Mouse (Mus musculus) kidney, embryonic 14.5 days (tissue): ENCODE data around the gene Pnp. TPM values are rescaled to one million over a fixed set of nuclear protein-coding genes. Genes with fewer than 3 reads are reported as not detected.
A peak's percentile ranks its signal among the peaks of the same experiment; 100 is the strongest.

Experiments used
- ATAC-seq: fragments of 200-750 bp; cut with Nextera tagmentation; 2 replicates; pipeline ENCODE4 v1.8.0; 2017; ENCODE audit warnings: moderate number of reproducible peaks, mild to moderate bottlenecking, moderate TSS enrichment, moderate library complexity; ENCODE audit not compliant: low FRiP score, low TSS enrichment
- H3K27ac ChIP-seq: fragments of 300-500 bp; sonication (generic); 2 replicates; pipeline ENCODE4 v1.5.1; 2014; ENCODE audit warnings: low read depth, mild to moderate bottlenecking, low read length, moderate library complexity, mixed read lengths
- H3K27me3 ChIP-seq: fragments of 300-500 bp; sonication (generic); 2 replicates; pipeline ENCODE4 v1.6.1; 2014; ENCODE audit warnings: mild to moderate bottlenecking, low read length; ENCODE audit not compliant: control insufficient read depth, insufficient read depth
- H3K36me3 ChIP-seq: fragments of 300-500 bp; sonication (generic); 2 replicates; pipeline ENCODE4 v1.6.1; 2014; ENCODE audit warnings: low read length, mixed read lengths; ENCODE audit not compliant: control insufficient read depth, insufficient read depth
- H3K4me1 ChIP-seq: fragments of 300-500 bp; sonication (generic); 2 replicates; pipeline ENCODE4 v1.6.1; 2014; ENCODE audit warnings: low read length, mixed read lengths; ENCODE audit not compliant: control insufficient read depth, insufficient read depth
- H3K4me2 ChIP-seq: fragments of 300-500 bp; sonication (generic); replicated peaks from 2 replicates; pipeline ENCODE4 v1.6.1; 2014; ENCODE audit warnings: low read depth, mild to moderate bottlenecking, low read length
- H3K4me3 ChIP-seq: fragments of 300-500 bp; sonication (generic); 2 replicates; pipeline ENCODE4 v1.5.1; 2014; ENCODE audit warnings: mild to moderate bottlenecking, low read length
- H3K9ac ChIP-seq: fragments of 300-500 bp; sonication (generic); 2 replicates; pipeline ENCODE4 v1.6.1; 2014; ENCODE audit warnings: low read depth, mild to moderate bottlenecking, low read length, moderate library complexity
- H3K9me3 ChIP-seq: fragments of 300-500 bp; sonication (generic); 2 replicates; pipeline ENCODE4 v1.6.1; 2016; ENCODE audit warnings: low read length; ENCODE audit not compliant: control insufficient read depth
- WGBS: fragments of 180-500 bp; shearing (Covaris S2); extraction: QIAGEN DNeasy Blood & Tissue Kit; methylation state at CpG from one replicate; pipeline ENCODE4 v1.1.7; 2014; 5-methylcytosine and 5-hydroxymethylcytosine counted together
- polyA plus RNA-seq: library from polyadenylated mRNA; unstranded; fragments of >200 nt; fragmentation: Nextera tagmentation; extraction: Ambion mirVana; gene quantifications from 2 replicates; pipeline ENCODE4 v1.2.1, GENCODE M21; 2014

Gene Pnp
- 80.6 and 83.0 TPM in 2 replicates for polyA plus RNA-seq

DNA sequence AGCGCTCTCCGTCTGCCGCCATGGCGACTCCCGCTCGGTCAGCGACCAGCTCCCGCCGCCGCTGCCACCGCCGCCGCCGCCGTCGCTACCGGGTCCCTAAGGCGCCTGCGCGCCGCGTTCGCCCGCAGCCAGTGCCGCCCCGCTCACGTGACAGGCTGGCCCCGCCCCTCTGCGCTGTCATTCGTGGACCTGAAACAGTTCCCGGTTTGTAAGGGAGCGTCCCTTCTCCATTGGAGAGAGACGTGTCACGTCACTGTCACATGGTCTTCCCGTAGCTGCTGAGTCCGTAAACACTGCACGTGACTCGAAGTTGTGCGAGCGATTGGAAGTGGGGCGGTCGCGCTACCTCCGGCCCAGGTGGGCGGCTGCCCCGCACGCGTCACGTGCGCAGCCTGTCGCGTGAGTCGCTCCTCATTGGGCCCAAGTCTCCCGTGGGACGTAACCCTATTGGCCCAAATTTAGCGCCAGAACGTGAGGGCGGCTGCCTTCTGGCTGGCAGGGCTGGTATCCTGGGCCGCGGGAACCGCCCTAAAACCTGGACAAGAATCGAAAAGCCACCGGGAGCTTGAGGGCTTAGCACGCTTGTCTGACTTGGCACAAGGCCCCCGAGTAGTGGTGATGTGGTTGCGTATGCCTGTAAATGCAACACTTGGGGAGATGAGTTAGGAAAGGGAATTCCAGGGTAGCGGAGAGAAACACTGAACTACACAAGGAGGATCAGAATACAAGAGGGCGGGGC is at the start of gene Pnp, which contains the start of gene Pip4p1:
Pnp (plus strand) TSS at position 329 of the 739 bp plus-strand sequence.
Pip4p1 (minus strand) TSS at position 103 of the 739 bp plus-strand sequence.
- Histone ChIP-seq H3K27me3 (no peaks in the 10 kb centered on the region), H3K4me3 (peak within 1 kb of the TSS; percentile 96), H3K36me3 (peaks cover 36% of the 10 kb centered on the region), H3K27ac (peak within 1 kb of the TSS; percentile 82), H3K9ac (peak within 1 kb of the TSS; percentile 97), H3K4me1 (peaks cover 10% of the 10 kb centered on the region), H3K9me3 (no peaks in the 10 kb centered on the region), H3K4me2 (peak within 1 kb of the TSS; percentile 77)
- WGBS = under 1% methylated on average over 54 of the region's 68 CpGs
- peak; percentile 99 for ATAC-seq

GRCm38 (mm10) chr14:50891621-50892020 is 39.3 kb upstream of the Pnp start:
- no peaks in the 10 kb centered on the region for H3K4me1 ChIP-seq
- no peak for ATAC-seq

GRCm38 (mm10) chr14:50892091-50892490 is 38.8 kb upstream of the Pnp start:
- Histone ChIP-seq H3K27ac (no peak overlapping the region), H3K27me3 (0 out of 2 replicates have a peak, but pooled peaks cover 1% of the 10 kb centered on the region), H3K4me2 (no peak overlapping the region), H3K36me3 (no peaks in the 10 kb centered on the region), H3K4me1 (no peaks in the 10 kb centered on the region), H3K9ac (no peak overlapping the region), H3K4me3 (no peak overlapping the region), H3K9me3 (no peaks in the 10 kb centered on the region)
- 83% methylated on average over 7 of the region's 7 CpGs for WGBS
- ATAC-seq = no peak

More at GRCm38 (mm10) chr14:50891621-50892020, 39.3 kb upstream of the Pnp start:
- Histone ChIP-seq H3K27ac (no peak overlapping the region), H3K36me3 (no peaks in the 10 kb centered on the region), H3K9ac (no peak overlapping the region), H3K27me3 (no peaks in the 10 kb centered on the region), H3K4me2 (no peak overlapping the region), H3K9me3 (no peaks in the 10 kb centered on the region), H3K4me3 (no peak overlapping the region)
- 92% methylated on average over 8 of the region's 8 CpGs for WGBS

GRCm38 (mm10) chr14:50892541-50893459 is 38.1 kb upstream of the Pnp start:
- Histone ChIP-seq H3K27ac (no peak overlapping the region), H3K36me3 (no peaks in the 10 kb centered on the region), H3K27me3 (peaks cover 8% of the 10 kb centered on the region), H3K4me2 (no peak overlapping the region), H3K9me3 (no peaks in the 10 kb centered on the region), H3K4me1 (no peaks in the 10 kb centered on the region), H3K9ac (no peak overlapping the region), H3K4me3 (no peak overlapping the region)
- ATAC-seq = no peak
- WGBS = 86% methylated on average over 22 of the region's 22 CpGs

GRCm38 (mm10) chr14:50895407-50895806 is 35.5 kb upstream of the Pnp start:
- Histone ChIP-seq H3K27ac (no peak overlapping the region), H3K36me3 (no peaks in the 10 kb centered on the region), H3K9ac (no peak overlapping the region), H3K4me2 (no peak overlapping the region), H3K4me1 (no peaks in the 10 kb centered on the region), H3K9me3 (no peaks in the 10 kb centered on the region), H3K4me3 (no peak overlapping the region), H3K27me3 (peaks cover 8% of the 10 kb centered on the region)
- no peak for ATAC-seq

GRCm38 (mm10) chr14:50895985-50896746 is 34.7 kb upstream of the Pnp start:
- 9% methylated on average over 19 of the region's 19 CpGs for WGBS
- H3K27me3 ChIP-seq = peaks cover 8% of the 10 kb centered on the region

GRCm38 (mm10) chr14:50896747-50897373 is 34.0 kb upstream of the Pnp start:
- no peaks in the 10 kb centered on the region for H3K36me3 ChIP-seq
- WGBS = 17% methylated on average over 23 of the region's 23 CpGs
- no peak overlapping the region for H3K27ac ChIP-seq
- H3K9me3 ChIP-seq = no peaks in the 10 kb centered on the region
- peaks cover 8% of the 10 kb centered on the region for H3K27me3 ChIP-seq
- H3K4me2 ChIP-seq = peak overlapping the region; percentile 90
- H3K4me3 ChIP-seq = peak overlapping the region; percentile 42
- ATAC-seq = 0 out of 2 replicates have a peak, but pooled peaks have one; percentile 42
- no peaks in the 10 kb centered on the region for H3K4me1 ChIP-seq
- peak overlapping the region; percentile 42 for H3K9ac ChIP-seq

More at GRCm38 (mm10) chr14:50895985-50896746, 34.7 kb upstream of the Pnp start:
- Histone ChIP-seq H3K4me1 (no peaks in the 10 kb centered on the region), H3K27ac (no peak overlapping the region), H3K4me3 (peak overlapping the region; percentile 42), H3K9ac (peak overlapping the region; percentile 42), H3K36me3 (no peaks in the 10 kb centered on the region), H3K4me2 (peak overlapping the region; percentile 90), H3K9me3 (no peaks in the 10 kb centered on the region)
- peak; percentile 53; the same call in 1 of the 2 replicates for ATAC-seq

DNA sequence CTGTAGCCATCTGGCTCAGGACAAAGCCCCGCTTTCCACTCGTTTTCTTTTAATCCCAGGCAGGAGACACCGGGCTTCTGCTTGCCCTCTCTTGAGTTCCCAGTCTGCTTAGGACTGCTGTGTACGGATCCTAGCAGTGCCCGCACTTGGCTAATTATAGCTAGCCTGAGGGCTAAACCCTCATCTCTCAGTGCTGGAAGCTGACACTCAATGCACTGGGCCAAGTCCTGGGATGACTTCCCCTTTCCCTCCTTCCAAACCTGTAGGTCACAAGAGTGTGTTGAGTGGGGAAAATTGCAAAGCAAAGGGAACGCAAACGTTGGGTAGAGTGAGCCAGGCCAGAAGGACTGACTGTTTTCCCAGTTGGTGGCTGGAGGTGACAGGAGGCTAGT is 33.5 kb upstream of the Pnp start, which contains the start of gene Klhl33:
Klhl33 (minus strand) TSS at position 134 of the 392 bp plus-strand sequence.
- peak within 1 kb of the TSS; percentile 42 for H3K4me3 ChIP-seq
- peak within 1 kb of the TSS; percentile 90 for H3K4me2 ChIP-seq
- H3K27me3 ChIP-seq = peaks cover 8% of the 10 kb centered on the region
- no peak for ATAC-seq
- no peaks in the 10 kb centered on the region for H3K36me3 ChIP-seq
- no peaks in the 10 kb centered on the region for H3K9me3 ChIP-seq
- no peak within 1 kb of the TSS for H3K27ac ChIP-seq
- no peaks in the 10 kb centered on the region for H3K4me1 ChIP-seq
- H3K9ac ChIP-seq = peak within 1 kb of the TSS; percentile 42
- WGBS = 44% methylated on average over 7 of the region's 7 CpGs
